27 mouse cellular contexts compared by ENCODE assay signal in genomic region chr10:115096191-115096590, GRCm38 (mm10).
"Had no signal": no experiment of that assay in that cellular context is flagged by ENCODE, and none has a peak within 500 bp of the region (broad histone marks: within the 10 kb centered on the region; RNA-seq: fewer than 3 reads in every experiment).

No protein-coding gene starts in this region.

- DNase-seq: gastrocnemius, adult 2 months; gastrocnemius, postnatal 10 days; gastrocnemius, postnatal 25 days; heart, adult 18-20 months; heart, postnatal 10 days; heart, postnatal 4 days; kidney, adult 18-20 months; kidney, adult 8-10 months; kidney, postnatal 10 days; kidney, postnatal 25 days; kidney, postnatal 4 days; liver; liver, embryonic 13.5 days; liver, postnatal 0 days had no signal

- ATAC-seq: inflammation-experienced regulatory T-cells, adult 6 months; intestine, embryonic 15.5 days; intestine, postnatal 0 days; liver, postnatal 0 days had no signal

- H3K4me2 ChIP-seq: heart, embryonic 12.5 days; hindbrain, embryonic 12.5 days; hindbrain, embryonic 15.5 days; intestine, embryonic 15.5 days; limb, embryonic 12.5 days; liver, embryonic 11.5 days; liver, embryonic 13.5 days; liver, embryonic 15.5 days had no signal

- H3K4me3 ChIP-seq: gastrocnemius, adult 2 months; heart, embryonic 10.5 days; heart, embryonic 12.5 days; hindbrain, embryonic 10.5 days; hindbrain, embryonic 12.5 days; hindbrain, embryonic 15.5 days; intestine, embryonic 15.5 days; layer of hippocampus, adult 2 months; limb, embryonic 10.5 days; limb, embryonic 12.5 days; liver, embryonic 13.5 days; liver, embryonic 15.5 days had no signal

- H3K36me3 ChIP-seq: heart, embryonic 10.5 days; heart, embryonic 12.5 days; hindbrain, embryonic 10.5 days; hindbrain, embryonic 12.5 days; hindbrain, embryonic 15.5 days; intestine, embryonic 15.5 days; limb, embryonic 10.5 days; limb, embryonic 12.5 days; liver, embryonic 13.5 days; liver, embryonic 15.5 days had no signal

- H3K9ac ChIP-seq: heart, embryonic 12.5 days; hindbrain, embryonic 12.5 days; hindbrain, embryonic 15.5 days; intestine, embryonic 15.5 days; limb, embryonic 12.5 days; liver, embryonic 13.5 days; liver, embryonic 15.5 days; liver, postnatal 0 days had no signal

- H3K27me3 ChIP-seq: heart, embryonic 12.5 days; hindbrain, embryonic 12.5 days; hindbrain, embryonic 15.5 days; intestine, embryonic 15.5 days; limb, embryonic 12.5 days; liver, embryonic 13.5 days; liver, embryonic 15.5 days had no signal

- H3K9me3 ChIP-seq: heart, embryonic 10.5 days; heart, embryonic 12.5 days; hindbrain, embryonic 10.5 days; hindbrain, embryonic 12.5 days; hindbrain, embryonic 15.5 days; intestine, embryonic 15.5 days; limb, embryonic 10.5 days; limb, embryonic 12.5 days; liver, embryonic 13.5 days; liver, embryonic 15.5 days had no signal

- H3K4me1 ChIP-seq: heart, embryonic 10.5 days; heart, embryonic 12.5 days; hindbrain, embryonic 10.5 days; hindbrain, embryonic 12.5 days; hindbrain, embryonic 15.5 days; intestine, embryonic 15.5 days; limb, embryonic 10.5 days; limb, embryonic 12.5 days; liver, embryonic 13.5 days; liver, embryonic 15.5 days had no signal

- H3K27ac ChIP-seq: gastrocnemius, adult 2 months; heart, embryonic 10.5 days; hindbrain, embryonic 10.5 days; hindbrain, embryonic 12.5 days; hindbrain, embryonic 15.5 days; intestine, embryonic 15.5 days; layer of hippocampus, adult 2 months; limb, embryonic 10.5 days; limb, embryonic 12.5 days; liver, embryonic 13.5 days; liver, embryonic 15.5 days had no signal
